Mouse (Mus musculus) thymus, adult 2 months (tissue): ENCODE measurements around the gene Hepacam2.

Experiments
- CTCF ChIP-seq: fragments of 200-500 bp; IDR thresholded peaks from 2 replicates; pipeline ENCODE4 v1.5.1; 2012; ENCODE audit warnings: mild to moderate bottlenecking, control low read depth, low read length, moderate library complexity, borderline replicate concordance; ENCODE audit not compliant: control insufficient read depth, poor library complexity, insufficient read depth; ENCODE audit errors: extremely low read depth
- POLR2A ChIP-seq: fragments of 200-500 bp; IDR thresholded peaks from 2 replicates; pipeline ENCODE4 v1.6.1; 2012; ENCODE audit warnings: mild to moderate bottlenecking, low read length, control low read depth, moderate library complexity; ENCODE audit not compliant: control insufficient read depth, poor library complexity, insufficient read depth; ENCODE audit errors: extremely low read depth

DNA sequence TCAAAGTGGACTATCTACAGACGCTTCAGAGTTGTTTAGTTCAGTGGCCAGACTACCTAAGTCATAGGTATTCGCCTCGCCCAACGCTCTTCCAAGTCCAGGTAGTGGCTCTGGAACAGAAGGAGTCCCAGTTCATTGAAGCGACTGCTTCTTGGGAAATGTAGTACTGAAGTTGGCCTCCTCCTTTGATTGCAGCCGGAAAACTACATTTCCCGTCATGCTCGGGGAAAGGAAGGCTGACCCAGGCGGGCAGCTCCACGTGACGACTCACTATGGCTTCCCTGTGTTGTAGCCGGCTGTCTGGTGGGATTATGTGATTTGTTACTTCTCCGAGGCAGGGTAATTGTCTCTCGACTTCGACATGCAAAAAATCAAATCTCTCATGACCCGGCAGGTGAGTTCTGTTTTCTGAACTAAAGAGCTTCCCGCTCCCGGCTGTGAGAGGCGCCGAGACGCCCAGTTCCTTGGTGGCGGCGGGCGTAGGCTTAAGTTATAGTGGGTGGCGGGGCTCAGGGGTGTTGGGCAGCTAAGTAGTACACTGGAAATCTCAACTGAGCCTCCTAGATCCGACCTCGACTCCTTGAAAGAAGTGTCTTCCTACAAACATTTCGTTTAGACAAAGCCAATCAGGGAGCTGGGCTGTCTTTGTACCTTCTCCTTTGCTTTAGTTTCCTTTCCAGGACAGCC, at the start of gene Hepacam2, which contains the start of gene Vps50:
- TF ChIP-seq CTCF (0 out of 2 replicates have a peak, but pooled peaks have one; percentile 24), POLR2A (no peak)
